Mouse (Mus musculus) forebrain, embryonic 10.5 days (tissue): ENCODE results near the gene Map9. TPM values are rescaled to one million over a fixed set of nuclear protein-coding genes. Genes with fewer than 3 reads are reported as not detected.
"Not testable (repeated sequence)": the region's sequence is repeated elsewhere in the genome, so short reads cannot be mapped to it uniquely, and the experiment has no call there.

Experiments used
- DNase-seq: peaks from one replicate; pipeline ENCODE4 v3.0.0-alpha.2; 2017; ENCODE audit warnings: low spot score; ENCODE audit errors: extremely low spot score
- H3K27ac ChIP-seq: fragments of 300-500 bp; sonication (generic); 2 replicates; pipeline ENCODE4 v1.5.1; 2016; ENCODE audit warnings: mild to moderate bottlenecking
- H3K27me3 ChIP-seq: fragments of 300-500 bp; sonication (generic); 2 replicates; pipeline ENCODE4 v1.6.1; 2016; ENCODE audit warnings: mild to moderate bottlenecking; ENCODE audit not compliant: poor library complexity, severe bottlenecking
- H3K36me3 ChIP-seq: fragments of 300-500 bp; sonication (generic); replicated peaks from 2 replicates; pipeline ENCODE4 v1.6.1; 2016; ENCODE audit warnings: mild to moderate bottlenecking, moderate library complexity
- H3K4me1 ChIP-seq: fragments of 300-500 bp; sonication (generic); 2 replicates; pipeline ENCODE4 v1.6.1; 2016
- H3K4me3 ChIP-seq: fragments of 300-500 bp; sonication (generic); 2 replicates; pipeline ENCODE4 v1.5.1; 2016; ENCODE audit warnings: mild to moderate bottlenecking, moderate library complexity
- H3K9me3 ChIP-seq: fragments of 300-500 bp; sonication (generic); 2 replicates; pipeline ENCODE4 v1.6.1; 2016; ENCODE audit warnings: mild to moderate bottlenecking, moderate library complexity
- WGBS: fragments of 180-500 bp; shearing (Covaris S2); methylation state at CpG from one replicate; pipeline ENCODE4 v1.1.7; 2016; 5-methylcytosine and 5-hydroxymethylcytosine counted together
- polyA plus RNA-seq: library from polyadenylated mRNA; unstranded; fragments of >200 nt; fragmentation: Nextera tagmentation; extraction: Ambion mirVana; gene quantifications from 2 replicates; pipeline ENCODE4 v1.2.1, GENCODE M21; 2016

Map9 gene
- 7.8 and 7.9 TPM in 2 replicates for polyA plus RNA-seq

- under 1% methylated on average over 54 of the region's 54 CpGs for WGBS
- DNase-seq: peak; percentile 96
- H3K4me3 ChIP-seq: peak within 1 kb of the TSS; percentile 88
- H3K4me1 ChIP-seq: peaks cover 10% of the 10 kb centered on the region
- no peaks in the 10 kb centered on the region for H3K27me3 ChIP-seq
- 0 out of 2 replicates have a peak, but pooled peaks cover 8% of the 10 kb centered on the region for H3K36me3 ChIP-seq
- H3K9me3 ChIP-seq: no peaks in the 10 kb centered on the region
- peak within 1 kb of the TSS; percentile 86 for H3K27ac ChIP-seq
These were observed at the start of gene Map9 for GRCm38 (mm10) chr3:82357797-82358524. Gene Map9, plus strand, starts transcription at chr3:82358044.

GRCm38 (mm10) chr3:82315728-82316127 lies 42.1 kb upstream of the Map9 start:
- no peak overlapping the region for H3K4me3 ChIP-seq
- no peak for DNase-seq
- H3K27ac ChIP-seq: no peak overlapping the region
- H3K27me3 ChIP-seq: peaks cover 31% of the 10 kb centered on the region
- WGBS: 92% methylated on average over 4 of the region's 4 CpGs
- H3K4me1 ChIP-seq: no peaks in the 10 kb centered on the region
- no peaks in the 10 kb centered on the region for H3K9me3 ChIP-seq
- no peaks in the 10 kb centered on the region for H3K36me3 ChIP-seq

GRCm38 (mm10) chr3:82326736-82327135 lies 31.1 kb upstream of the Map9 start:
- H3K4me1 ChIP-seq, H3K4me3 ChIP-seq, H3K27ac ChIP-seq, H3K9me3 ChIP-seq, H3K36me3 ChIP-seq, DNase-seq, H3K27me3 ChIP-seq: not testable (repeated sequence)
- 93% methylated on average over 1 of the region's 1 CpGs for WGBS

GRCm38 (mm10) chr3:82332067-82332466 lies 25.8 kb upstream of the Map9 start:
- no peaks in the 10 kb centered on the region for H3K36me3 ChIP-seq
- no peak overlapping the region for H3K27ac ChIP-seq
- H3K4me3 ChIP-seq: no peak overlapping the region
- H3K27me3 ChIP-seq: no peaks in the 10 kb centered on the region
- no peak for DNase-seq
- WGBS: 86% methylated on average over 1 of the region's 1 CpGs
- H3K9me3 ChIP-seq: no peaks in the 10 kb centered on the region
- peaks cover 5% of the 10 kb centered on the region for H3K4me1 ChIP-seq

DNA sequence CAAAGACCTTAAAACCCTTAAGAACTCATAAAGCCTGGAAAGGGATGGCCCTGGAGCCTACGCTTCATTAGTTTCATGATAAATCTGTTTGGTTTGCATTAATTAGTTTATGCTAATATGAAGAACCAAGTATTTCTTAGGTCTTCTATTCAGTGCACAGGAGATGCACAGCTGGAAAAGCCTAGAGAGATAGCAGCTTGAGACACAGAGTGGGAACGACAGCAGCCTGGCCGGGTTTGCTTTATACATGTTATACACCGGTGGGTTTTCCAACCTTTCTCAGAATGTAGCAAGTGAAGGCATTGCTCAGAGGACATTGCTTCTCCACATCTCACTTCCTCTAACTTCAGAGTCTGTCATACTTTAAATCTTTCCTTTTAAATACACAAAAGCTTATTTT lies 25.3 kb upstream of the Map9 start:
- H3K27ac ChIP-seq: no peak overlapping the region
- no peaks in the 10 kb centered on the region for H3K36me3 ChIP-seq
- H3K9me3 ChIP-seq: no peaks in the 10 kb centered on the region
- H3K4me3 ChIP-seq: no peak overlapping the region
- WGBS: 84% methylated on average over 4 of the region's 4 CpGs
- no peaks in the 10 kb centered on the region for H3K27me3 ChIP-seq
- peaks cover 5% of the 10 kb centered on the region for H3K4me1 ChIP-seq
- no peak for DNase-seq

DNA sequence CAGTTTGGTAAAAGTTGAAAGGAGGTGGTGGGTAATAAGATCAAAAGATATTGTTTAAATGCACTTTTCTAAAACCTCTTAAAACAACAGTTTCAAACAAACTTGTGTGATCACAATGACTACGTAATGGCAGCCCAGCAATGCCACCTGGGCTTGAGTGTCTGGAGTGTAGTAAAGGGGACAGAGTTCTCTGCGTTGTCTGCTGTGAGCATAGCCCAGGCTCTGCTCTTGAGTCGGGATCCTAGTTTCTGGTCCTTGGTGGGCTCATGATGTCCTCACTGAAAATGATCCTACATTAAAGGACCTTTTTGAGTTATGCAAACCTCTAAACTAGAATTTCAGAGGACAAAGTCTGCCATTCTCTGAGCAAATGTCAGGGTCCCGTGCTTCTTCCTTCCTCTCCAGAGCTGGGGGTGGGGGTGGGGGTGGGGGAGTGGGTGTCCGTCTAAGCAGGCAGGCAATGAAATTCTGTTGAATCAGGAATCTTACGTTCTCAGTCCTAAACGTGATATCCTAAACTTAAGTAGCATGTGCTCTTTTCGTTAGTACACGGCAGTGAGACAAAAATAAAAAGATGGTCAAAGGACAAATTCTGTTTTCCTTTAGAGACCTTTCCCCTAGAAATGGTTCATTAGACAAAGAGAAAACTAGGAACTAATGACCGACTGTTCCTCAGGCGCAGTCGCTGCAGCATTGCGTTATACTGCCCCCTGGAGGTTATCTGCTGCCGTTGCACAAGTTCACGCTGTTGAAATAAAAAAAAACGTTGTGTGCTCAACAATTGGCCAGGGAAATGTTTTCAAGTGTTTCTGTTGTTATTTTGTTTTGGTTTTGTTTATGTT lies 24.5 kb upstream of the Map9 start:
- peaks cover 5% of the 10 kb centered on the region for H3K4me1 ChIP-seq
- peak overlapping the region; percentile 77 for H3K27ac ChIP-seq
- H3K36me3 ChIP-seq: no peaks in the 10 kb centered on the region
- peak; percentile 49 for DNase-seq
- no peaks in the 10 kb centered on the region for H3K27me3 ChIP-seq
- 11% methylated on average over 16 of the region's 16 CpGs for WGBS
- H3K9me3 ChIP-seq: no peaks in the 10 kb centered on the region
- H3K4me3 ChIP-seq: peak overlapping the region; percentile 46

DNA sequence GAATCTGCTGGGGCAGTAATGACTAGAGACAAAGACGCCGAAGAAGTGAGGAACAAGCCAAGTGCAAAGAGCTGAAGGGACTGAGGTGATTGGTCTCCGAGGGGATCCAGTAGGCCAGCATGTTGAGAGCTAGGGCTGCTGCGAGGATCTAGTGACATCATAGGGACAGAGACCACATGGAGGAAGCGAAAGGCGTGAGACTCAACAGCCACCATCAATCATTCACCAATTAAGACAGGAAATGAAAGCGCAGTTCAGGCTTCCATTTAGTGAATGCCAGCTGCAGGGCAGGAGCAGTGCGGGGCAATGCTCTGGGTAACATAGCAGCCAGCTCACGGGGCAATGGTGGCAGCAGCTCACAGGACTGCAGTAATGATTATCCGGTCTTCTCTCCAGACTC lies 17.7 kb upstream of the Map9 start:
- no peaks in the 10 kb centered on the region for H3K4me1 ChIP-seq
- H3K27ac ChIP-seq: no peak overlapping the region
- no peak for DNase-seq
- H3K27me3 ChIP-seq: no peaks in the 10 kb centered on the region
- H3K9me3 ChIP-seq: no peaks in the 10 kb centered on the region
- no peaks in the 10 kb centered on the region for H3K36me3 ChIP-seq
- no peak overlapping the region for H3K4me3 ChIP-seq
- 85% methylated on average over 10 of the region's 10 CpGs for WGBS

GRCm38 (mm10) chr3:82348277-82348860 lies 9.5 kb upstream of the Map9 start:
- Histone ChIP-seq H3K36me3 (no peaks in the 10 kb centered on the region), H3K4me1 (no peaks in the 10 kb centered on the region), H3K27ac (no peak overlapping the region), H3K27me3 (no peaks in the 10 kb centered on the region), H3K9me3 (no peaks in the 10 kb centered on the region), H3K4me3 (no peak overlapping the region)
- 77% methylated on average over 2 of the region's 2 CpGs for WGBS
- DNase-seq: no peak

GRCm38 (mm10) chr3:82350321-82350720 lies 7.5 kb upstream of the Map9 start:
- no peak overlapping the region for H3K27ac ChIP-seq
- no peaks in the 10 kb centered on the region for H3K4me1 ChIP-seq
- 45% methylated on average over 2 of the region's 2 CpGs for WGBS
- H3K4me3 ChIP-seq: no peak overlapping the region
- no peaks in the 10 kb centered on the region for H3K9me3 ChIP-seq
- no peaks in the 10 kb centered on the region for H3K36me3 ChIP-seq
- no peak for DNase-seq
- no peaks in the 10 kb centered on the region for H3K27me3 ChIP-seq

GRCm38 (mm10) chr3:82357340-82357739 lies 504 bp upstream of the Map9 start:
- no peaks in the 10 kb centered on the region for H3K27me3 ChIP-seq
- no peak for DNase-seq
- H3K36me3 ChIP-seq: 0 out of 2 replicates have a peak, but pooled peaks cover 8% of the 10 kb centered on the region
- no peaks in the 10 kb centered on the region for H3K9me3 ChIP-seq
- WGBS: 8% methylated on average over 5 of the region's 5 CpGs
- peak overlapping the region; percentile 88 for H3K4me3 ChIP-seq
- peak overlapping the region; percentile 86 for H3K27ac ChIP-seq
- peaks cover 10% of the 10 kb centered on the region for H3K4me1 ChIP-seq

DNA sequence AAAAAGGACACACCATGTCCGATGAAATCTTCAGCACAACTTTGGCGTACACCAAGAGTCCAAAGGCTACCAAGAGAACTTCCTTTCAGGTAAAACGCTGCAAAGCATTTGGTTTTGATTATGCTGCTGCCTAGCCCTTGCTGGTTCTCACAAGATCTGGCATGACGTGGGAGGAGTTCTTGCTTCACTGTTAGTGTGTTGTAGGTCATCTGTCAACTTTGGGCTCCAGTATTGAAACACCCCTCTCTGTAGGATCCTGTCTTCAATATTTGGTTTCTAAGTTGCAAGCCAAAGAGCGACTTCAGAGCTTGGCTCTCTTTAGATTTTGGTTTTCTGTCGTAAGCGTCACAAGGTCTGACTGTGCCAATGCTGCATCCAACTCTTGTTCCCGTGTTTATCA lies 1.2 kb downstream of the Map9 start:
- Histone ChIP-seq H3K9me3 (no peaks in the 10 kb centered on the region), H3K27me3 (no peaks in the 10 kb centered on the region), H3K36me3 (peaks cover 16% of the 10 kb centered on the region), H3K27ac (no peak overlapping the region), H3K4me1 (peaks cover 10% of the 10 kb centered on the region), H3K4me3 (peak overlapping the region; percentile 88)
- 88% methylated on average over 8 of the region's 8 CpGs for WGBS
- peak; percentile 9 for DNase-seq

GRCm38 (mm10) chr3:82362452-82362851 lies 4.6 kb downstream of the Map9 start:
- peaks cover 10% of the 10 kb centered on the region for H3K4me1 ChIP-seq
- no peaks in the 10 kb centered on the region for H3K27me3 ChIP-seq
- WGBS: 55% methylated on average over 4 of the region's 4 CpGs
- H3K36me3 ChIP-seq: peaks cover 25% of the 10 kb centered on the region
- H3K27ac ChIP-seq: no peak overlapping the region
- peak; percentile 29 for DNase-seq
- H3K4me3 ChIP-seq: no peak overlapping the region
- no peaks in the 10 kb centered on the region for H3K9me3 ChIP-seq

DNA sequence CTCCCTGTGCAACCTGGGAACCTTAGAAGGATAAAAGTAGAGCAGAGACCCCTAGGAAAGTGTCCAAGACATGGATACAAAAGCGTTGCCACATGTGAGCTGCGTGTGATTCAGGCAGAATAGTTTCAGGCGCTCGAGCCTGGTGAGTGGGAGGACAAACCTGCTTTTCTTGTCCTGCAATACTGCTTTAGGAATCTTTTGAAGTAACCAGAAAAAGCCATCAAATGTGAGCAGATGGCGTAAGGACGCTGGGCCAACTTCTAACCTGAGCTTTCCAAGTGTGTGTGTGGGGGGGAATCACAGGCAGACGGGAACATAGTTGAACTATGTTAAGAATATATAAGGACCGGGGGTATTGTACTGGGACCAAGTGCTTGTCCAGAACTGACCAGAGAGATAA lies 6.7 kb downstream of the Map9 start:
- Histone ChIP-seq H3K27ac (no peak overlapping the region), H3K27me3 (no peaks in the 10 kb centered on the region), H3K4me3 (no peak overlapping the region), H3K9me3 (no peaks in the 10 kb centered on the region), H3K36me3 (peaks cover 32% of the 10 kb centered on the region), H3K4me1 (no peaks in the 10 kb centered on the region)
- 88% methylated on average over 8 of the region's 8 CpGs for WGBS
- DNase-seq: peak; percentile 12
